Mouse (Mus musculus) forebrain, embryonic 10.5 days (tissue): Measurements from ENCODE around the gene Atg16l1. TPM values are rescaled to one million over a fixed set of nuclear protein-coding genes. Genes with fewer than 3 reads are reported as not detected.

Experiments used
- DNase-seq: peaks from one replicate; pipeline ENCODE4 v3.0.0-alpha.2; 2017; ENCODE audit warnings: low spot score; ENCODE audit errors: extremely low spot score
- H3K27ac ChIP-seq: fragments of 300-500 bp; sonication (generic); 2 replicates; pipeline ENCODE4 v1.5.1; 2016; ENCODE audit warnings: mild to moderate bottlenecking
- H3K27me3 ChIP-seq: fragments of 300-500 bp; sonication (generic); 2 replicates; pipeline ENCODE4 v1.6.1; 2016; ENCODE audit warnings: mild to moderate bottlenecking; ENCODE audit not compliant: poor library complexity, severe bottlenecking
- H3K36me3 ChIP-seq: fragments of 300-500 bp; sonication (generic); replicated peaks from 2 replicates; pipeline ENCODE4 v1.6.1; 2016; ENCODE audit warnings: mild to moderate bottlenecking, moderate library complexity
- H3K4me1 ChIP-seq: fragments of 300-500 bp; sonication (generic); 2 replicates; pipeline ENCODE4 v1.6.1; 2016
- H3K4me3 ChIP-seq: fragments of 300-500 bp; sonication (generic); 2 replicates; pipeline ENCODE4 v1.5.1; 2016; ENCODE audit warnings: mild to moderate bottlenecking, moderate library complexity
- H3K9me3 ChIP-seq: fragments of 300-500 bp; sonication (generic); 2 replicates; pipeline ENCODE4 v1.6.1; 2016; ENCODE audit warnings: mild to moderate bottlenecking, moderate library complexity
- WGBS: fragments of 180-500 bp; shearing (Covaris S2); methylation state at CpG from one replicate; pipeline ENCODE4 v1.1.7; 2016; 5-methylcytosine and 5-hydroxymethylcytosine counted together
- polyA plus RNA-seq: library from polyadenylated mRNA; unstranded; fragments of >200 nt; fragmentation: Nextera tagmentation; extraction: Ambion mirVana; gene quantifications from 2 replicates; pipeline ENCODE4 v1.2.1, GENCODE M21; 2016

Atg16l1 gene
- polyA plus RNA-seq, 1 experiment from 2014 or later = 36.0 TPM

DNA sequence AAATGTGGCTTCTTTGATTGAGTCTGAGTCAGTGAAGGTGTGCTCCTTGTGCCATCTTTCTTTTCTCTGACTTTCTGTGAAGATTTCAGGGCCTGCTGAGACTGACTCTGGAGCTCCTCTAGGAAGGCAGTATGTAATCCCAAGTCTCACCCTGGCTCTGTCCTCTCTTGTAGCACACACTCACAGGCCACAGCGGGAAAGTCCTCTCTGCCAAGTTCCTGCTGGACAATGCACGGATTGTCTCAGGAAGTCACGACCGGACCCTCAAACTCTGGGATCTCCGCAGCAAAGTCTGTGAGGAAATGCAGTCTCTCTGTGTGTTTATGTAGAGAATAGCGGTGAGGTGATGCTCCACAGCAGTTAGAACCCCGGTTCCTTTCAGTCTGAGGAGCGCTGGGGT, 30.0 kb downstream of the Atg16l1 start:
- WGBS = 96% methylated on average over 8 of the region's 8 CpGs
- Histone ChIP-seq H3K4me3 (no peak overlapping the region), H3K27me3 (no peaks in the 10 kb centered on the region), H3K4me1 (no peaks in the 10 kb centered on the region), H3K9me3 (no peaks in the 10 kb centered on the region), H3K36me3 (peaks cover 93% of the 10 kb centered on the region), H3K27ac (no peak overlapping the region)
- no peak for DNase-seq

DNA sequence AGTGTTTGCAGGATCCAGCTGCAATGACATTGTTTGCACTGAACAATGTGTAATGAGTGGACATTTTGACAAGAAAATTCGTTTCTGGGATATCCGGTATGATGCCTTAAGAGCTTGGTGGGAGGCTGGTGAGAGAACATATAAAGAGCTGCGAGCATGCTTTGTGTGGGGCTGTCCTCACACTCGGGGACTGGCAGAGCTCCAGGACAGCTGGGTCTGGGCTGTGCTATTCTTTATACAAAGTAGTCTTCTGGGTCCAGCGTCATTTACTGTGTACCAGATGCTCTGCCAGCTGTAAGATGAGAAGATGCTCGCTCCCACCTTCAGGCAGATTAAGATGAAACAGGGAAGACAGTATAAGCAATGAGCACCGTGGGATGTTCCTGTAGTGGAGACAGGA, 30.6 kb downstream of the Atg16l1 start:
- Histone ChIP-seq H3K27ac (no peak overlapping the region), H3K27me3 (no peaks in the 10 kb centered on the region), H3K9me3 (no peaks in the 10 kb centered on the region), H3K4me1 (no peaks in the 10 kb centered on the region), H3K4me3 (no peak overlapping the region), H3K36me3 (peaks cover 93% of the 10 kb centered on the region)
- no peak for DNase-seq
- WGBS = 93% methylated on average over 7 of the region's 7 CpGs

DNA sequence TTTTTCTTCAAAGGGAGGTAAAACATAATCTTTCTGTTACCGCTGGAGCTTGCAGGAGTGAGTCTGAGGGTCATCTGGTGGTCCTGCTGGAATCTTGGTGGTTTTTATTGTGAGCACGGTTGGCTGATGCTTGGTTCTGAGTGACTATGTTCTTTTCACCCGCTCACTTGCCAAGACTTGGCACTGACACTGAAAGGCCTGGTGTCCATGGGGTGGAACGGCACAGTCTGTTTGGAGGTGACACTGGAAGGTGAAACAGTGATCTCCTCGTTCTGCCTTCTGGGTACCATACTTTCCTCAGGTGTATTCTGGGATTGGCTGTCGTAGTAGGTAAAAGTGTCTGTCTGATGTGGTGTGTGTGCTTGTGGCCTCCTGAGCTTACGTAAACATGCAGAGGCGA, 34.0 kb downstream of the Atg16l1 start:
- Histone ChIP-seq H3K4me1 (no peaks in the 10 kb centered on the region), H3K27ac (no peak overlapping the region), H3K36me3 (peaks cover 91% of the 10 kb centered on the region), H3K9me3 (no peaks in the 10 kb centered on the region), H3K27me3 (no peaks in the 10 kb centered on the region), H3K4me3 (no peak overlapping the region)
- DNase-seq = no peak
- 96% methylated on average over 8 of the region's 8 CpGs for WGBS

DNA sequence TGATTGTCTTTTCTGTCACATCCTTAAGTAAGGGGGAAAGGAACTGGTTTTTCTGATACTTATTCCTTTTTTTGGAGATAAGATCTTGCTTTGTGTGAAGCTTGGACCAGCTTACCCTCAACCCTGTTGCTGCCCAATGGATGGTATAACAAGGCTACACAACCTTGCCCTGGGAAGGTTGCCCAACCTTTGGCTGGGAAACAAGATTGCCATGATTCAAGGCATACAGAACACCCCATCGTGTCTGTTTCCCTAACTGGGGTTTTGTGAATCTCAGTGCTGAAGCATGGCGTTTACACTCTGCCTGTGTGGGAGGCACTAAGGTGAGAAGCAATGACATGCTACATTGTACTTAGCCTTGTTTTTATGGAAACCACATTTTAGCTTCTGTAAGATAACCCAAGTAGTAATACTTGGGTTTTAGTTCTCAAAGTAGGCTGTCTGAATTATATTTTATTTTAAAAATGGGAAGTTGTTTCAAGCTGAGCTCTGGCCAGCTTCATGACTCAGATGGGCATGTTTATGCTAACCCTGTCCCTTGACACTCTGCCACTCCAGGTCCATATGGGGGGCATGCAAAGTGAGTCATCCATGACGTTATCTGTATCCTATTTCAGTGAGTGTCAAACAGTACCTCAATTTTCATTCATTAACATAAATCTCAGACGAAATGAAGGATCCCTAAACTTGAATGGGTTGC, 36.9 kb downstream of the Atg16l1 start:
- Histone ChIP-seq H3K4me3 (no peak overlapping the region), H3K4me1 (no peaks in the 10 kb centered on the region), H3K36me3 (peaks cover 73% of the 10 kb centered on the region), H3K9me3 (no peaks in the 10 kb centered on the region), H3K27me3 (no peaks in the 10 kb centered on the region), H3K27ac (no peak overlapping the region)
- DNase-seq = no peak
- 91% methylated on average over 4 of the region's 4 CpGs for WGBS

DNA sequence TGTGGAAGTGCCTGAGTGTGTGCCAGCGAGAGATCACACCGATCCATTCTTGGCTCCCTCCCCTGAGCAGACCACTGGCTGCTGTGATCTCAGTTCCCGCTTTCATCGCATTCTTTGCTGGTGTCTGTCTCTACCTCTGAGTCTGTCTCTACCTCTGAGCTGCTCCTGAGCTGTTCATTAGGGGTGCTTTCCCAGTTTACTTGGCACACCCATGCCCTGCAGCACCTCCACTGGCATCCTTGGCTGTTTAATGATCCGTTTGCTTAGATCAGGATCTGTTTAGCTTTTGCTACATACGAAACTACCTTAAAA, 37.4 kb downstream of the Atg16l1 start:
- H3K4me1 ChIP-seq = no peaks in the 10 kb centered on the region
- WGBS = 94% methylated on average over 6 of the region's 6 CpGs
- H3K27ac ChIP-seq = no peak overlapping the region
- H3K36me3 ChIP-seq = peaks cover 68% of the 10 kb centered on the region
- no peak for DNase-seq
- H3K27me3 ChIP-seq = no peaks in the 10 kb centered on the region
- no peaks in the 10 kb centered on the region for H3K9me3 ChIP-seq
- H3K4me3 ChIP-seq = no peak overlapping the region

DNA sequence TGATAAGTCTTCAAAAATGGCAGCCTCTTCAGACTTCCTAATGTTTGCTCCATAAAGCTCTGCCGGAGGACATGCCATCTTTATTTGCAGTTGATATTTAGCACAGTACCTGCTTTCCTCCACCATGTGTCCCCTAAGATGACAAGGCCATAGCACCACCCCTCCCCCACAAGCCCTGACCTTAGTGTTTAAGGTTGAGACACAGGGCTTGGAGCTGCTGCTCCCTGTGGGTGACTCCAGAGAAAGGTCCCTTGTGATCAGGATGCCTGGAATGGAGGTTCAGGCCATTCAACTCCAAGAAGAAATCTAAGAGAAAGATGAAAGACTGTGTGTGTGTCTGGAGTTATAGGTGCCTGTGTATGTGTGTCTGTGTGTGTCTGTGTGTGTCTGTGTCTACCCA, 42.0 kb downstream of the Atg16l1 start:
- Histone ChIP-seq H3K36me3 (peaks cover 29% of the 10 kb centered on the region), H3K4me1 (no peaks in the 10 kb centered on the region), H3K27me3 (no peaks in the 10 kb centered on the region), H3K4me3 (no peak overlapping the region), H3K9me3 (no peaks in the 10 kb centered on the region), H3K27ac (no peak overlapping the region)
- WGBS = 97% methylated on average over 1 of the region's 1 CpGs
- DNase-seq = no peak

DNA sequence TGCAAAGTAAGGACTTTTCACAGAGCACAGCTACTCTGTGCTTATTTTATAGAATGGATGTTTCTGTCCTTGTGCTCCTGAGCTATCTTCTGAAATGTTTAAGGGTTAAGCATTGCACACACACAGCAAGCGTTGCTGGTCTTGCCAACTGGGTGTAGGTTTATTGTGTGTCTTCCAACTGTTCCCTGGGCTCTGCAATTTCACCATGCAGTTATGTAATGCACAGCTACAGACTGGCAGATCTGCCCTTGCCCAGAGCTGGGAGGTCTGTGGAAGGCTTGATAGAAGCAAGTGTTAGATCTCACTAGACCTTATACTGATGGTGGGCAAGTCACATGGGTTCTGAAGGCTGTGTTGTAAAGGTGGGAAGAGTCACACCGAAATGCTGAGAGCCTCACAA, 42.6 kb downstream of the Atg16l1 start:
- no peak overlapping the region for H3K27ac ChIP-seq
- 87% methylated on average over 2 of the region's 2 CpGs for WGBS
- H3K27me3 ChIP-seq = no peaks in the 10 kb centered on the region
- DNase-seq = no peak
- H3K4me1 ChIP-seq = no peaks in the 10 kb centered on the region
- H3K36me3 ChIP-seq = peaks cover 23% of the 10 kb centered on the region
- H3K9me3 ChIP-seq = no peaks in the 10 kb centered on the region
- H3K4me3 ChIP-seq = no peak overlapping the region

DNA sequence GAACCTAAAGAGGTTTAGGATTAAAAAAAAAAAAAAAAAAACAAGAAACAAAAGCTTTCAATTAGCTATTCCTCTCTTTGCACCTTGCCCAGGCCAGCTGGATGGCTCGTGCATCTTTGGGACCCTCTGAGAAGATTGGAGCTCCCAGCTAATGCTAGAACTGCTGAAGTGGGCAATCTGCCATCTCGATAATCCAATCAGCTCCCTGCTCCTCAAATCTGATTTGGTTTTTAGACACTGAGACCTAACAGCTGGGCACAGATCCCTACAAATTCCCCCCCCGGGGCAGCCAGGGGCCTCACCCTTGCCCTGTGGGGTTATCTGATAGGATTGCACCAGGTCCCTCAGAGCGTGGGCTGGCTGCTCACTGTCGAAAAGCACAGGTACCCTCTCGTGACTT, 47.9 kb downstream of the Atg16l1 start, which contains the start of gene Sag:
Sag (plus strand) TSS at position 105 of the 400 bp plus-strand sequence.
- H3K4me3 ChIP-seq = no peak within 1 kb of the TSS
- DNase-seq = no peak
- H3K4me1 ChIP-seq = no peaks in the 10 kb centered on the region
- no peaks in the 10 kb centered on the region for H3K9me3 ChIP-seq
- H3K27ac ChIP-seq = no peak within 1 kb of the TSS
- no peaks in the 10 kb centered on the region for H3K36me3 ChIP-seq
- H3K27me3 ChIP-seq = no peaks in the 10 kb centered on the region
- 79% methylated on average over 6 of the region's 6 CpGs for WGBS

DNA sequence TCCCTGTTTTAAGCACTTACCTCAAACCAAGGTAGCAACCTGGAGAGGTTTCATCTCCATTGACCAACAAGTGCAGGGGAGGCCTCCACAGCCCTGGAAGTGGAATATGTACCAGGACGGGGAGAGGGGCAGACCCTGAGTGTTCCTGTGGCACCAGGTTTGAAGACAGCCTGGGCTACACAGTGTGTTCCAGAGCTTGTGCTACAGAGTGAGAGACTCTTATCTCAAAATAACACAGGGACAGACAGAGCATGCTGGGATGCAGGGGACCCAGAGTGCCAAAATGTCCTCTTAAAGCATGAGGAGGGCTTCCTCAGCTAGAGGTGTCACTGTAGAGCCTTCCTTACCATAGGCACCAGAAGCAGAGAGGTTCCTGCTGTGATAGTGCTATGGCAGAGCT, 52.1 kb downstream of the Atg16l1 start:
- 97% methylated on average over 1 of the region's 1 CpGs for WGBS
- no peak overlapping the region for H3K27ac ChIP-seq
- H3K4me3 ChIP-seq = no peak overlapping the region
- no peaks in the 10 kb centered on the region for H3K36me3 ChIP-seq
- H3K4me1 ChIP-seq = no peaks in the 10 kb centered on the region
- DNase-seq = no peak
- no peaks in the 10 kb centered on the region for H3K9me3 ChIP-seq
- no peaks in the 10 kb centered on the region for H3K27me3 ChIP-seq

DNA sequence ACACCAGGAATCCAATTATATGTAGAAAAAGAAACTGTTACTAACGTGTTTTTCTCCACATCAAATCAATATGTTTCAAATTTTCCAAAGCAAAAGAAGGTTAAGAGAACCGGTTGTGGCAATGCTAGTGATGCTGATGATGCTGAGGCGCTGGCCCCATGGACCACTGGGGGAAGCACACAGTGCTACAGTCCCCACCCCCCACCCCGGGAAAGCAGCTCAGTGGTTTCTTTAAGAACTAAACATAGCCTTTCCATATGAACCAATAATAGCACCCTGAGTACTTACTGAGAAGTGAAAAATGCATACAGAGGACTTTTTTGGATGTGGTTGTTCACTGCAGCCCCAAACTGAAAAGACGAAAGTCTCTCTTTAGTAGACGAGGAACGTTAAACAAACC, 55.7 kb downstream of the Atg16l1 start:
- DNase-seq = no peak
- H3K9me3 ChIP-seq = no peaks in the 10 kb centered on the region
- no peaks in the 10 kb centered on the region for H3K4me1 ChIP-seq
- H3K36me3 ChIP-seq = no peaks in the 10 kb centered on the region
- 89% methylated on average over 7 of the region's 7 CpGs for WGBS
- H3K4me3 ChIP-seq = no peak overlapping the region
- no peaks in the 10 kb centered on the region for H3K27me3 ChIP-seq
- no peak overlapping the region for H3K27ac ChIP-seq

DNA sequence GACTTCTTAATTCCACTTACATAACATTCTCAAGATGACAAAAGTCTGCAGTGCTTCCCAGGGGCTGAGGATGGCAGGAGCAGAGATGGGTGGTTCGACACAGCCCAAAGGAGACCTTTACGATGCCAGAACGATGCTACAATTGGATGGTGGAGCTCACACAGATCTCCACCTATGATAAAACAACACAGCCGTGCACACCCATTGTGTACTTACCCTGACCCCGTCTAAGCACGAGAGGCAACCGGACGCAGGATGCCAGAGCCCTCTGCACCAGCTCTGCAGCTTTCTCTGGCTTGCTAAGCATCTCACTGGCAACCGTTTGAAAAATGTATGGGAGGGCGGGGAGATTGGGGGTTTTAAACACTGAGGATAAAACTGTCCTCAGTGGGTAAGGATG, 56.4 kb downstream of the Atg16l1 start:
- WGBS = 86% methylated on average over 10 of the region's 10 CpGs

DNA sequence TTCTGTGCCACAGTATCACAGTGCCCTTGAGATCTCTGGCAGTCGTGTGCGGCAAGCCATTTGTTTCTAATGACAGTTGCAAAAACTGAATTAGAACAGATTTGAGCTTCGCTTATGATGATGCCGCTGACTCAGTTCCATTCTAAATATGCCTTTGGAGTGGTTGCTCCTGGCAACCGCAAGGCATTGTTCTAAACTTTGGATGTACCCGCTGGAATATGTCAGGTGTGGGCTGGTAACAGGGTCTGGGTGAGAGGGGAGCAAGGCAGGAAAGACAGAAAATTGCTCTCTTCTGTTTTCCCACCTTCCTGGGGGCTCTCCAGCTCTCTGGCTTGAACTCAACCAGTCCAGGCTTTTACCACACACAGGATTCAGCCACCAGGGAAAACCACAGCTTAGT, 57.5 kb downstream of the Atg16l1 start:
- Histone ChIP-seq H3K4me3 (no peak overlapping the region), H3K9me3 (no peaks in the 10 kb centered on the region), H3K4me1 (no peaks in the 10 kb centered on the region), H3K27ac (no peak overlapping the region), H3K27me3 (no peaks in the 10 kb centered on the region), H3K36me3 (no peaks in the 10 kb centered on the region)
- 88% methylated on average over 6 of the region's 6 CpGs for WGBS
- no peak for DNase-seq

More for the DNA sequence above, 56.4 kb downstream of the Atg16l1 start:
- DNase-seq = no peak
- H3K4me1 ChIP-seq = no peaks in the 10 kb centered on the region
- no peaks in the 10 kb centered on the region for H3K27me3 ChIP-seq
- H3K27ac ChIP-seq = no peak overlapping the region
- no peaks in the 10 kb centered on the region for H3K9me3 ChIP-seq
- H3K36me3 ChIP-seq = no peaks in the 10 kb centered on the region
- H3K4me3 ChIP-seq = no peak overlapping the region

DNA sequence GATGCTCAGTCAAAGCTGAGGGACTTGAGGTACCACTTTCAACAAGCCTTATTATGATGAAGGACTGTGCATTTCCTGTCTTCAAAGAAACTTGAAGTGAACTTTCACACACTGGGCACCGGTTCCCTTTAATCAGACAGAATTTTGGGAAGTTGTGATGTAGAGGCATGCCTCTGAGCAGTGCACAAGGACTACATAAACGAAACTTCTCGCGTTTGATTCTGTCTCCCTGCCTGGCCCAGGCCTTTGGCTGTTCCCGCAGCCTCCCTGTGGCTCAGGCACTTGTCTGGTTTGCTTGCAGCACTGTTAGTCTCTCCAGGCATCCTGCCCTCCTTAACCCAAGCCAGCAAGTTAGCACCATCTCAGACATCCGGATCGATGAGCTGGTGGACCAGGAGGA, 58.0 kb downstream of the Atg16l1 start:
- H3K36me3 ChIP-seq = no peaks in the 10 kb centered on the region
- no peak for DNase-seq
- no peak overlapping the region for H3K27ac ChIP-seq
- no peaks in the 10 kb centered on the region for H3K27me3 ChIP-seq
- H3K4me1 ChIP-seq = no peaks in the 10 kb centered on the region
- H3K4me3 ChIP-seq = no peak overlapping the region
- no peaks in the 10 kb centered on the region for H3K9me3 ChIP-seq
- WGBS = 86% methylated on average over 7 of the region's 7 CpGs

DNA sequence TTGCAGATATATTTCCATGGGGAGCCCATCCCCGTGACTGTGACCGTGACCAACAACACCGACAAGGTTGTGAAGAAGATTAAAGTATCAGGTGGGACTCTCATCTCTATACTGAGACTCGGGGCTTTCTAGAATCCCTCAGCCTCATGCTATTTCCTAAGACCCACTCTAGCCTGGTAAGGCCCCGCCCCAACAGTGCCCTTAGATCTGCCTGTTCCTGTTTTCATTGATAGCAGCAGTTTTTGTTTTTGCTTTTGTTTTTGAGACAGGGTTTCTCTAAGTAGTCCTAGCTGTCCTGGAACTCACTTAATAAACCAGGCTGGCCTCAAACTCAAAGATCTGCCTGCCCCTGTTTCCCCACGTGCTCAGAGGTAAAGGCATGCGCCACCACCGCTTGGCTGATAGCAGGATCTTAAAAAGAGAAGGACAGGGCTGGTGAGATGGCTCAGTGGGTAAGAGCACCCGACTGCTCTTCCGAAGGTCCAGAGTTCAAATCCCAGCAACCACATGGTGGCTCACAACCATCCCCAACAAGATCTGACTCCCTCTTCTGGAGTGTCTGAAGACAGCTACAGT, 68.8 kb downstream of the Atg16l1 start:
- Histone ChIP-seq H3K9me3 (no peaks in the 10 kb centered on the region; the same call in 1 of the 2 replicates), H3K4me1 (peaks cover 7% of the 10 kb centered on the region), H3K27me3 (no peaks in the 10 kb centered on the region), H3K27ac (no peak overlapping the region), H3K4me3 (no peak overlapping the region), H3K36me3 (no peaks in the 10 kb centered on the region)
- 92% methylated on average over 10 of the region's 10 CpGs for WGBS
- DNase-seq = no peak
